15 mouse cellular contexts compared by ENCODE assay signal in genomic region chr5:116822141-116822540, GRCm38 (mm10).
DNase-seq lines count a peak whose midpoint lies in the region; ATAC-seq and TF ChIP-seq lines count a peak whose summit lies in the region.
"Had no signal": no experiment of that assay in that cellular context is flagged by ENCODE, and none has a peak within 500 bp of the region (broad histone marks: within the 10 kb centered on the region; RNA-seq: fewer than 3 reads in every experiment).

No protein-coding gene starts in this region.

- H3K27me3 ChIP-seq in heart, embryonic 11.5 days (ENCODE audit: control insufficient read depth, insufficient read depth, low read length) = no peaks in the 10 kb centered on the region
- no peaks in the 10 kb centered on the region for H3K27me3 ChIP-seq in midbrain, embryonic 12.5 days
- no peaks in the 10 kb centered on the region for H3K27me3 ChIP-seq in stomach, postnatal 0 days (ENCODE audit: control insufficient read depth, insufficient read depth, low read length)

- H3K36me3 ChIP-seq in heart, embryonic 11.5 days (ENCODE audit: control insufficient read depth, insufficient read depth, low read length) = no peaks in the 10 kb centered on the region
- H3K36me3 ChIP-seq in midbrain, embryonic 12.5 days = no peaks in the 10 kb centered on the region
- no peaks in the 10 kb centered on the region for H3K36me3 ChIP-seq in stomach, postnatal 0 days (ENCODE audit: control insufficient read depth, insufficient read depth, low read length)

- H3K27ac ChIP-seq in heart, embryonic 11.5 days (ENCODE audit: low read depth, low read length) = no peak overlapping the region
- peak overlapping the region; percentile 70 for H3K27ac ChIP-seq in midbrain, embryonic 12.5 days (replicated peaks)
- H3K27ac ChIP-seq in stomach, postnatal 0 days (replicated peaks) = no peak overlapping the region

- no peak for ATAC-seq in heart, embryonic 11.5 days (replicated peaks; ENCODE audit: insufficient number of reproducible peaks, low FRiP score, low TSS enrichment)
- ATAC-seq in midbrain, embryonic 12.5 days (ENCODE audit: low FRiP score, low read depth) = peak; percentile 44; the same call in 1 of the 2 replicates
- no peak for ATAC-seq in stomach, postnatal 0 days (ENCODE audit: low FRiP score, low TSS enrichment)
- ATAC-seq: CD4-positive, CD25-positive, alpha-beta regulatory T cell, adult 4 months had no signal

- no peak for TF ChIP-seq CTCF in stomach, postnatal 0 days (IDR thresholded peaks at IDR 0.05; ENCODE audit: low read depth)
- no peak for TF ChIP-seq CTCF in lung, adult 2 months (IDR thresholded peaks at IDR 0.05; ENCODE audit: insufficient read depth, low read length)

- no peak overlapping the region for H3K4me3 ChIP-seq in heart, embryonic 11.5 days (ENCODE audit: low read depth, low read length)
- H3K4me3 ChIP-seq in midbrain, embryonic 12.5 days = no peak overlapping the region
- no peak overlapping the region for H3K4me3 ChIP-seq in stomach, postnatal 0 days (ENCODE audit: low read depth, low read length)
- H3K4me3 ChIP-seq in lung, adult 2 months (replicated peaks; ENCODE audit: extremely low read depth, low read depth, low read length) = no peak overlapping the region

- no peak for TF ChIP-seq POLR2A in lung, adult 2 months (IDR thresholded peaks at IDR 0.05; ENCODE audit: borderline replicate concordance, extremely low read depth, low read depth, low read length)

- no peak for TF ChIP-seq EP300 in stomach, postnatal 0 days (optimal IDR thresholded peaks at IDR 0.05)

- 18% methylated on average over 14 of the region's 14 CpGs for WGBS in heart, embryonic 11.5 days (ENCODE audit: insufficient replicate concordance)
- 23% methylated on average over 14 of the region's 14 CpGs for WGBS in midbrain, embryonic 12.5 days
- 29% methylated on average over 13 of the region's 14 CpGs for WGBS in stomach, postnatal 0 days
- WGBS in lung, adult 2 months = 26% methylated on average over 14 of the region's 14 CpGs

- peak overlapping the region; percentile 31 for H3K4me2 ChIP-seq in heart, embryonic 11.5 days
- H3K4me2 ChIP-seq in midbrain, embryonic 12.5 days (replicated peaks) = peak overlapping the region; percentile 17
- H3K4me2 ChIP-seq in stomach, postnatal 0 days (replicated peaks; ENCODE audit: low read depth) = no peak overlapping the region

- DNase-seq in heart, adult 8-10 months (ENCODE audit: low spot score) = no peak
- peak; percentile 18 to 28 for DNase-seq in cerebellum, adult 18-20 months
- DNase-seq in embryo, embryonic 11 days = peak; percentile 18
- no peak for DNase-seq in stomach, postnatal 0 days (ENCODE audit: low spot score)
- DNase-seq in lung, adult 2 months = no peak
- DNase-seq: adrenal gland, adult 8-10 months; gastrocnemius, postnatal 25 days; heart, postnatal 14 days; kidney, adult 9 months; liver; lung, postnatal 10 days; thymus, adult 18-20 months had no signal

- no peaks in the 10 kb centered on the region for H3K4me1 ChIP-seq in heart, embryonic 11.5 days (ENCODE audit: control insufficient read depth, insufficient read depth, low read length)
- 0 out of 2 replicates have a peak, but pooled peaks cover 5% of the 10 kb centered on the region for H3K4me1 ChIP-seq in midbrain, embryonic 12.5 days
- H3K4me1 ChIP-seq in stomach, postnatal 0 days (replicated peaks; ENCODE audit: control insufficient read depth, insufficient read depth) = no peaks in the 10 kb centered on the region
- no peaks in the 10 kb centered on the region for H3K4me1 ChIP-seq in lung, adult 2 months (ENCODE audit: control insufficient read depth, insufficient read depth, low read length)

- H3K9me3 ChIP-seq in heart, embryonic 11.5 days (replicated peaks; ENCODE audit: control insufficient read depth, low read length) = no peaks in the 10 kb centered on the region
- H3K9me3 ChIP-seq in midbrain, embryonic 12.5 days = no peaks in the 10 kb centered on the region
- no peaks in the 10 kb centered on the region for H3K9me3 ChIP-seq in stomach, postnatal 0 days (ENCODE audit: control insufficient read depth, low read length)

- H3K9ac ChIP-seq in heart, embryonic 11.5 days (ENCODE audit: low read depth, low read length) = no peak overlapping the region
- no peak overlapping the region for H3K9ac ChIP-seq in midbrain, embryonic 12.5 days (replicated peaks)
- no peak overlapping the region for H3K9ac ChIP-seq in stomach, postnatal 0 days (ENCODE audit: low read length)

Comparison
In these comparisons a context has a peak if more than half of its experiments do, and no peak if none do; other contexts are left out.
1. DNase-seq: peak in cerebellum, adult 18-20 months (2 of 2) and embryo, embryonic 11 days (single experiment); none in heart, adult 8-10 months (single experiment), stomach, postnatal 0 days (single experiment) and lung, adult 2 months (single experiment).